Mouse (Mus musculus) thymus, adult 2 months (tissue): Measurements from ENCODE around the gene Adcy2.

Source experiments
- CTCF ChIP-seq: fragments of 200-500 bp; IDR thresholded peaks from 2 replicates; pipeline ENCODE4 v1.5.1; 2012; ENCODE audit warnings: mild to moderate bottlenecking, control low read depth, low read length, moderate library complexity, borderline replicate concordance; ENCODE audit not compliant: control insufficient read depth, poor library complexity, insufficient read depth; ENCODE audit errors: extremely low read depth
- POLR2A ChIP-seq: fragments of 200-500 bp; IDR thresholded peaks from 2 replicates; pipeline ENCODE4 v1.6.1; 2012; ENCODE audit warnings: mild to moderate bottlenecking, low read length, control low read depth, moderate library complexity; ENCODE audit not compliant: control insufficient read depth, poor library complexity, insufficient read depth; ENCODE audit errors: extremely low read depth

- TF ChIP-seq POLR2A = no peak
- no peak for TF ChIP-seq CTCF
These were observed 35.3 kb upstream of the Adcy2 start for GRCm38 (mm10) chr13:69034621-69035020.
